Mouse (Mus musculus) gastrocnemius, postnatal 14 days (tissue): ENCODE results near the gene Nsrp1. TPM values are rescaled to one million over a fixed set of nuclear protein-coding genes. Genes with fewer than 3 reads are reported as not detected.

Experiments
- DNase-seq: peaks from one replicate; pipeline ENCODE4 v3.0.0; 2021; ENCODE audit warnings: mixed read lengths
- intact Hi-C: fragments of 180-260 bp; cut with DNase I; formaldehyde crosslinking; loops from one replicate; pipeline ENCODE4 v1.15.1; 2025; ENCODE audit warnings: low total_unique reads
- total RNA-seq, 2 experiments: library from RNA; stranded (reverse); gene quantifications; 2 replicates each; pipeline ENCODE4 v1.2.3; 2021

Gene Nsrp1
- total RNA-seq, 2 experiments from 2014 or later, result 11.2 to 13.7 TPM

GRCm38 (mm10) chr11:77070721-77071120 is 7.5 kb downstream of the Nsrp1 start:
- intact Hi-C loops, result no loop called here
- DNase-seq, result no peak

GRCm38 (mm10) chr11:77068825-77069224 is 9.4 kb downstream of the Nsrp1 start:
- intact Hi-C loops, result no loop called here
- DNase-seq, result no peak

- no peak for DNase-seq
- intact Hi-C loops, result no loop called here
Observed at GRCm38 (mm10) chr11:77063406-77063805, 14.8 kb downstream of the Nsrp1 start.

- intact Hi-C loops, result no loop called here
Observed at GRCm38 (mm10) chr11:77061951-77062350, 16.3 kb downstream of the Nsrp1 start.

GRCm38 (mm10) chr11:77042816-77043215 is 35.4 kb downstream of the Nsrp1 start:
- intact Hi-C loops, result no loop called here

More at GRCm38 (mm10) chr11:77061951-77062350, 16.3 kb downstream of the Nsrp1 start:
- DNase-seq, result no peak

GRCm38 (mm10) chr11:77041891-77042290 is 36.3 kb downstream of the Nsrp1 start:
- no peak for DNase-seq
- intact Hi-C loops, result no loop called here

More at GRCm38 (mm10) chr11:77042816-77043215, 35.4 kb downstream of the Nsrp1 start:
- no peak for DNase-seq

GRCm38 (mm10) chr11:77031151-77031934 is 46.9 kb downstream of the Nsrp1 start:
- intact Hi-C loops, result no loop called here
- no peak for DNase-seq

GRCm38 (mm10) chr11:77028157-77028556 is 50.1 kb downstream of the Nsrp1 start:
- intact Hi-C loops, result no loop called here
- no peak for DNase-seq

GRCm38 (mm10) chr11:77026559-77026958 is 51.7 kb downstream of the Nsrp1 start:
- no peak for DNase-seq
- intact Hi-C loops, result no loop called here

- intact Hi-C loops, result no loop called here
- DNase-seq, result no peak
Observed at GRCm38 (mm10) chr11:77021749-77022396, 56.4 kb downstream of the Nsrp1 start.

- intact Hi-C loops, result no loop called here
- no peak for DNase-seq
Observed at GRCm38 (mm10) chr11:77019539-77019938, 58.7 kb downstream of the Nsrp1 start.

- DNase-seq, result no peak
- intact Hi-C loops, result no loop called here
Observed at GRCm38 (mm10) chr11:77018046-77018445, 60.2 kb downstream of the Nsrp1 start.

GRCm38 (mm10) chr11:77010762-77011475 is 67.3 kb downstream of the Nsrp1 start:
- intact Hi-C loops, result no loop called here
- DNase-seq, result no peak

- intact Hi-C loops, result no loop called here
- DNase-seq, result no peak
Observed at GRCm38 (mm10) chr11:77009069-77010025, 68.9 kb downstream of the Nsrp1 start.

- DNase-seq, result no peak
- intact Hi-C loops, result no loop called here
Observed at GRCm38 (mm10) chr11:77006616-77007015, 71.6 kb downstream of the Nsrp1 start.

- DNase-seq, result no peak
- intact Hi-C loops, result no loop called here
Observed at GRCm38 (mm10) chr11:77005881-77006280, 72.4 kb downstream of the Nsrp1 start.

GRCm38 (mm10) chr11:77002361-77002760 is 75.9 kb downstream of the Nsrp1 start:
- no peak for DNase-seq
- intact Hi-C loops, result no loop called here

- no peak for DNase-seq
- intact Hi-C loops, result no loop called here
Observed at GRCm38 (mm10) chr11:77000741-77001140, 77.5 kb downstream of the Nsrp1 start.

GRCm38 (mm10) chr11:76998705-76999226 is 79.5 kb downstream of the Nsrp1 start:
- intact Hi-C loops, result loop anchor here (5.0 kb wide), 1 partner anchor 94 kb away; no protein-coding TSS in a partner anchor
- DNase-seq, result no peak
